19 mouse cellular contexts compared by ENCODE assay signal in the genomic region with DNA sequence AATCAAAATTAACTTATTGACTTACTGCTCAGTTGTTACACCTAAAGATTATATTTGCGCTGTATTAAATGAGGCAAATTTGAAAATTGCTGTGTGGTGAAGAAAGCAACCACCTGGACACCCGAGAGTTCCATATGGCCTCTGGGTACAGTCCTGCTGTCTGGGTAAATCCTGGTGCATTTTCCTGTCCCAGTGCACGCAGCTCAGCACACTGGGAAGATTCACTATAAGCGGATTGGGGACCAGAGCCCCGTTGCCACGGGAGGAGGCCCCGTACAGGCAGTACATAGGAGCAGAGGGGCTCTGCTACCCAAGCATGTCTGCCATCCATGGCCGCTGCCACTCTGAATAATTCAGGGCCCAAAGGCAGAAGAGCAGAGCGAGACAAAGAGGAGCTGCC. TPM values are rescaled to one million over a fixed set of nuclear protein-coding genes. Genes with fewer than 3 reads are reported as not detected.
DNase-seq lines count a peak whose midpoint lies in the region; ATAC-seq lines count a peak whose summit lies in the region.
"Had no signal": no experiment of that assay in that cellular context is flagged by ENCODE, and none has a peak within 500 bp of the region (broad histone marks: within the 10 kb centered on the region; RNA-seq: fewer than 3 reads in every experiment).

No protein-coding gene starts in this region.

- peaks cover 68% of the 10 kb centered on the region for H3K36me3 ChIP-seq in heart, embryonic 10.5 days
- H3K36me3 ChIP-seq in heart, embryonic 11.5 days (ENCODE audit: control insufficient read depth, insufficient read depth, low read length): peaks cover 1% of the 10 kb centered on the region; the same call in 1 of the 2 replicates
- 0 out of 2 replicates have a peak, but pooled peaks cover 14% of the 10 kb centered on the region for H3K36me3 ChIP-seq in liver, embryonic 12.5 days
- H3K36me3 ChIP-seq: liver, embryonic 13.5 days had no signal

- H3K27me3 ChIP-seq in heart, embryonic 10.5 days (ENCODE audit: insufficient read depth, poor library complexity, severe bottlenecking): no peaks in the 10 kb centered on the region
- H3K27me3 ChIP-seq in heart, embryonic 11.5 days (ENCODE audit: control insufficient read depth, insufficient read depth, low read length): no peaks in the 10 kb centered on the region
- H3K27me3 ChIP-seq in liver, embryonic 12.5 days (replicated peaks): no peaks in the 10 kb centered on the region
- H3K27me3 ChIP-seq: heart, embryonic 15.5 days; limb, embryonic 12.5 days; liver, embryonic 13.5 days had no signal

- ATAC-seq in heart, embryonic 11.5 days (replicated peaks; ENCODE audit: insufficient number of reproducible peaks, low FRiP score, low TSS enrichment): no peak
- ATAC-seq in liver, embryonic 12.5 days: no peak

- no peaks in the 10 kb centered on the region for H3K9me3 ChIP-seq in heart, embryonic 10.5 days
- no peaks in the 10 kb centered on the region for H3K9me3 ChIP-seq in heart, embryonic 11.5 days (replicated peaks; ENCODE audit: control insufficient read depth, low read length)
- no peaks in the 10 kb centered on the region for H3K9me3 ChIP-seq in liver, embryonic 12.5 days (replicated peaks)
- H3K9me3 ChIP-seq: embryonic facial prominence, embryonic 10.5 days; heart, embryonic 15.5 days; limb, embryonic 12.5 days; liver, embryonic 13.5 days had no signal

- H3K4me1 ChIP-seq in heart, embryonic 10.5 days: no peaks in the 10 kb centered on the region
- H3K4me1 ChIP-seq in heart, embryonic 11.5 days (ENCODE audit: control insufficient read depth, insufficient read depth, low read length): no peaks in the 10 kb centered on the region
- H3K4me1 ChIP-seq in liver, embryonic 12.5 days: no peaks in the 10 kb centered on the region
- H3K4me1 ChIP-seq: embryonic facial prominence, embryonic 10.5 days; heart, embryonic 15.5 days; limb, embryonic 12.5 days; liver, embryonic 13.5 days had no signal

- 85% methylated on average over 9 of the region's 9 CpGs for WGBS in heart, embryonic 10.5 days
- 87% methylated on average over 9 of the region's 9 CpGs for WGBS in heart, embryonic 11.5 days (ENCODE audit: insufficient replicate concordance)
- 71% methylated on average over 9 of the region's 9 CpGs for WGBS in liver, embryonic 12.5 days (ENCODE audit: insufficient replicate concordance)

- H3K4me3 ChIP-seq in heart, embryonic 10.5 days: no peak overlapping the region
- H3K4me3 ChIP-seq in heart, embryonic 11.5 days (ENCODE audit: low read depth, low read length): no peak overlapping the region
- H3K4me3 ChIP-seq in liver, embryonic 12.5 days: no peak overlapping the region
- H3K4me3 ChIP-seq: embryonic facial prominence, embryonic 10.5 days; gastrocnemius, adult 2 months; heart, embryonic 15.5 days; limb, embryonic 12.5 days; liver, embryonic 13.5 days had no signal

- peak; percentile 61 for DNase-seq in heart, embryonic 10.5 days (ENCODE audit: low spot score)
- DNase-seq in retina, adult 2 months (ENCODE audit: low read depth, low spot score): peak; percentile 16
- DNase-seq in retina, embryonic 14.5 days (ENCODE audit: low spot score): no peak
- DNase-seq in cerebellum, postnatal 14 days: peak; percentile 43 to 56
- no peak for DNase-seq in kidney, adult 18-20 months
- DNase-seq: gastrocnemius, adult 2 months; heart, adult 18-20 months; heart, postnatal 4 days; kidney, adult 2 months; kidney, postnatal 10 days; liver, embryonic 13.5 days; lung, embryonic 14.5 days; lung, postnatal 36 days; thymus, postnatal 14 days had no signal

- no peak overlapping the region for H3K9ac ChIP-seq in heart, embryonic 11.5 days (ENCODE audit: low read depth, low read length)
- no peak overlapping the region for H3K9ac ChIP-seq in liver, embryonic 12.5 days
- H3K9ac ChIP-seq: heart, embryonic 15.5 days; limb, embryonic 12.5 days; liver, embryonic 13.5 days; lung, embryonic 14.5 days had no signal

- H3K4me2 ChIP-seq in heart, embryonic 11.5 days: no peak overlapping the region
- H3K4me2 ChIP-seq in liver, embryonic 12.5 days: no peak overlapping the region
- H3K4me2 ChIP-seq: heart, embryonic 15.5 days; limb, embryonic 12.5 days; liver, embryonic 13.5 days; lung, embryonic 14.5 days had no signal

- no peak overlapping the region for H3K27ac ChIP-seq in heart, embryonic 10.5 days
- H3K27ac ChIP-seq in heart, embryonic 11.5 days (ENCODE audit: low read depth, low read length): no peak overlapping the region
- H3K27ac ChIP-seq in liver, embryonic 12.5 days: no peak overlapping the region
- H3K27ac ChIP-seq: embryonic facial prominence, embryonic 10.5 days; gastrocnemius, adult 2 months; heart, embryonic 15.5 days; limb, embryonic 12.5 days; liver, embryonic 13.5 days had no signal

RNA-seq across cellular contexts. Expression of a gene that starts 35.6 kb away (rescaled TPM):
- 9.0 and 9.3 TPM in 2 replicates for polyA plus RNA-seq in heart, embryonic 10.5 days (2016; fragmentation: Nextera tagmentation; extraction: Ambion mirVana)
- 10.4 and 13.0 TPM in 2 replicates for polyA plus RNA-seq in heart, embryonic 11.5 days (2014; fragmentation: Nextera tagmentation; extraction: Ambion mirVana)
- 2.4 and 2.8 TPM in 2 replicates for polyA plus RNA-seq in liver, embryonic 12.5 days (2016; fragmentation: Nextera tagmentation; extraction: Ambion mirVana)

RNA-seq across cellular contexts. Expression of a gene that starts 45.2 kb away (rescaled TPM):
- polyA plus RNA-seq in heart, embryonic 10.5 days (2016; fragmentation: Nextera tagmentation; extraction: Ambion mirVana): 104 and 128 TPM in 2 replicates
- 110 TPM in 2 replicates for polyA plus RNA-seq in heart, embryonic 11.5 days (2014; fragmentation: Nextera tagmentation; extraction: Ambion mirVana)
- 65.4 and 67.9 TPM in 2 replicates for polyA plus RNA-seq in liver, embryonic 12.5 days (2016; fragmentation: Nextera tagmentation; extraction: Ambion mirVana)

Comparison
In these comparisons a context has a peak if more than half of its experiments do, and no peak if none do; other contexts are left out.
1. DNase-seq: peak in heart, embryonic 10.5 days (single experiment), retina, adult 2 months (single experiment) and cerebellum, postnatal 14 days (2 of 2); none in retina, embryonic 14.5 days (single experiment) and kidney, adult 18-20 months (single experiment).